15 mouse cellular contexts compared by ENCODE assay signal in genomic region chr7:122823429-122823828, GRCm38 (mm10).
A peak's percentile ranks its signal among the peaks of the same experiment; 100 is the strongest.
DNase-seq lines count a peak whose midpoint lies in the region; ATAC-seq lines count a peak whose summit lies in the region.
"Had no signal": no experiment of that assay in that cellular context is flagged by ENCODE, and none has a peak within 500 bp of the region (broad histone marks: within the 10 kb centered on the region; RNA-seq: fewer than 3 reads in every experiment).

No protein-coding gene starts in this region.

- H3K27ac ChIP-seq in midbrain, embryonic 14.5 days (replicated peaks; ENCODE audit: low read depth, low read length): no peak overlapping the region
- no peak overlapping the region for H3K27ac ChIP-seq in midbrain, embryonic 13.5 days
- no peak overlapping the region for H3K27ac ChIP-seq in hindbrain, embryonic 14.5 days
- H3K27ac ChIP-seq: embryonic facial prominence, embryonic 15.5 days; hindbrain, embryonic 15.5 days; limb, embryonic 10.5 days; macrophage; stomach, postnatal 0 days had no signal

- intact Hi-C loops in left cerebral cortex, postnatal 14 days (cut with DNase I): no loop called here

- no peak overlapping the region for H3K4me3 ChIP-seq in midbrain, embryonic 14.5 days (replicated peaks; ENCODE audit: low read depth, low read length)
- H3K4me3 ChIP-seq in midbrain, embryonic 13.5 days (replicated peaks): no peak overlapping the region
- no peak overlapping the region for H3K4me3 ChIP-seq in hindbrain, embryonic 14.5 days (replicated peaks; ENCODE audit: low read length)
- H3K4me3 ChIP-seq: embryonic facial prominence, embryonic 15.5 days; hindbrain, embryonic 15.5 days; limb, embryonic 10.5 days had no signal

- no peaks in the 10 kb centered on the region for H3K4me1 ChIP-seq in midbrain, embryonic 14.5 days (ENCODE audit: control insufficient read depth, insufficient read depth, low read length)
- H3K4me1 ChIP-seq in midbrain, embryonic 13.5 days (replicated peaks): 0 out of 2 replicates have a peak, but pooled peaks cover 3% of the 10 kb centered on the region
- H3K4me1 ChIP-seq in hindbrain, embryonic 14.5 days (replicated peaks; ENCODE audit: control insufficient read depth, insufficient read depth, low read length): no peaks in the 10 kb centered on the region
- H3K4me1 ChIP-seq: embryonic facial prominence, embryonic 15.5 days; hindbrain, embryonic 15.5 days; limb, embryonic 10.5 days had no signal

- no peaks in the 10 kb centered on the region for H3K27me3 ChIP-seq in midbrain, embryonic 14.5 days (ENCODE audit: control insufficient read depth, insufficient read depth, low read length)
- no peaks in the 10 kb centered on the region for H3K27me3 ChIP-seq in midbrain, embryonic 13.5 days
- no peaks in the 10 kb centered on the region for H3K27me3 ChIP-seq in hindbrain, embryonic 14.5 days (ENCODE audit: control insufficient read depth, insufficient read depth, low read length)
- H3K27me3 ChIP-seq: embryonic facial prominence, embryonic 15.5 days; hindbrain, embryonic 15.5 days had no signal

- peak; percentile 19 to 29 for DNase-seq in heart, adult 18-20 months
- no peak for DNase-seq in heart, adult 8-10 months (ENCODE audit: low spot score)
- peak; percentile 7 for DNase-seq in midbrain, embryonic 14.5 days
- peak; percentile 25 to 35 for DNase-seq in left cerebral cortex, postnatal 14 days (ENCODE audit: low spot score in 2 of 2)
- DNase-seq in right cerebral cortex, postnatal 36 days (ENCODE audit: low spot score in 2 of 2): peak; percentile 15 to 51
- DNase-seq in hindbrain, embryonic 14.5 days (ENCODE audit: low spot score): no peak
- DNase-seq in retina, postnatal 1 day: no peak
- DNase-seq: cerebellum, postnatal 14 days; kidney, postnatal 25 days had no signal

- H3K9me3 ChIP-seq in midbrain, embryonic 14.5 days (ENCODE audit: control insufficient read depth, low read length): no peaks in the 10 kb centered on the region
- no peaks in the 10 kb centered on the region for H3K9me3 ChIP-seq in midbrain, embryonic 13.5 days
- peaks cover 4% of the 10 kb centered on the region; the same call in 1 of the 2 replicates for H3K9me3 ChIP-seq in hindbrain, embryonic 14.5 days (ENCODE audit: control insufficient read depth, low read length)
- H3K9me3 ChIP-seq: embryonic facial prominence, embryonic 15.5 days; hindbrain, embryonic 15.5 days; limb, embryonic 10.5 days had no signal

- H3K36me3 ChIP-seq in midbrain, embryonic 14.5 days (ENCODE audit: control insufficient read depth, insufficient read depth, low read length): no peaks in the 10 kb centered on the region
- no peaks in the 10 kb centered on the region for H3K36me3 ChIP-seq in midbrain, embryonic 13.5 days
- H3K36me3 ChIP-seq in hindbrain, embryonic 14.5 days (replicated peaks; ENCODE audit: control insufficient read depth, insufficient read depth): no peaks in the 10 kb centered on the region
- H3K36me3 ChIP-seq: embryonic facial prominence, embryonic 15.5 days; hindbrain, embryonic 15.5 days; limb, embryonic 10.5 days had no signal

- no peak for ATAC-seq in midbrain, embryonic 14.5 days (ENCODE audit: low FRiP score, low TSS enrichment)
- no peak for ATAC-seq in midbrain, embryonic 13.5 days
- ATAC-seq in hindbrain, embryonic 14.5 days (ENCODE audit: low FRiP score): no peak

- 42% methylated on average over 6 of the region's 6 CpGs for WGBS in midbrain, embryonic 14.5 days
- WGBS in midbrain, embryonic 13.5 days: 43% methylated on average over 6 of the region's 6 CpGs
- WGBS in hindbrain, embryonic 14.5 days: 49% methylated on average over 6 of the region's 6 CpGs

- H3K4me2 ChIP-seq in midbrain, embryonic 14.5 days (ENCODE audit: low read length): no peak overlapping the region
- H3K4me2 ChIP-seq in midbrain, embryonic 13.5 days (replicated peaks): no peak overlapping the region
- H3K4me2 ChIP-seq in hindbrain, embryonic 14.5 days (replicated peaks): no peak overlapping the region
- H3K4me2 ChIP-seq: embryonic facial prominence, embryonic 15.5 days; hindbrain, embryonic 15.5 days had no signal

- H3K9ac ChIP-seq in midbrain, embryonic 14.5 days (replicated peaks; ENCODE audit: low read length): no peak overlapping the region
- H3K9ac ChIP-seq in midbrain, embryonic 13.5 days (replicated peaks): no peak overlapping the region
- H3K9ac ChIP-seq in hindbrain, embryonic 14.5 days: no peak overlapping the region
- H3K9ac ChIP-seq: embryonic facial prominence, embryonic 15.5 days; hindbrain, embryonic 15.5 days had no signal

Comparison
In these comparisons a context has a peak if more than half of its experiments do, and no peak if none do; other contexts are left out.
1. DNase-seq: peak in heart, adult 18-20 months (2 of 2), midbrain, embryonic 14.5 days (single experiment), left cerebral cortex, postnatal 14 days (2 of 2) and right cerebral cortex, postnatal 36 days (2 of 2); none in heart, adult 8-10 months (single experiment), hindbrain, embryonic 14.5 days (single experiment) and retina, postnatal 1 day (single experiment).